Mouse (Mus musculus) R1 (cell line): ENCODE data around the gene Dhx32.
A peak's percentile ranks its signal among the peaks of the same experiment; 100 is the strongest.
"Not testable (repeated sequence)": the region's sequence is repeated elsewhere in the genome, so short reads cannot be mapped to it uniquely, and the experiment has no call there.

Experiments used
- DNase-seq: peaks from one replicate; pipeline ENCODE4 v3.0.0-alpha.2; 2018; ENCODE audit warnings: low read depth, low spot score

The Dhx32 gene

GRCm38 (mm10) chr7:133729351-133729750 lies 53.2 kb downstream of the Dhx32 start:
- no peak for DNase-seq

DNA sequence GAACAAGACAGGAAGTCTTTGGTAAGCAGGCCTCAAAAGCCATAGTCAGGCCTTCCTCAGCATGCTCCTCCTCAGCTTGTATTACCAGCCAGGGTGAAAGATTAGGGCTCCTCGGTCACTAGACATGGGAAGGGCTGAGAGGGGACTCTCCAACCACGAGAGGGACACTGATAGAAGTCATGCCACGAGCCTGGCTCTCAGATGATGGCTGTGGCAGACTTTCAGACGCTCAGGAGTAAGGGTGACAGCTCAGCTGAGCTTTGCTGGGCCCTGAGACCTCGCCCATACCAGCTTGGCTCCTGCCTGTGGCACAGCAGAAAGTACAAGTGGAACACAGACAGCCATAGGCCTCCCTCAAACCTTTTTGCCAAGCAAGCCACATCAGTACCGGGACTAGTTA lies 55.5 kb downstream of the Dhx32 start:
- DNase-seq, result no peak

DNA sequence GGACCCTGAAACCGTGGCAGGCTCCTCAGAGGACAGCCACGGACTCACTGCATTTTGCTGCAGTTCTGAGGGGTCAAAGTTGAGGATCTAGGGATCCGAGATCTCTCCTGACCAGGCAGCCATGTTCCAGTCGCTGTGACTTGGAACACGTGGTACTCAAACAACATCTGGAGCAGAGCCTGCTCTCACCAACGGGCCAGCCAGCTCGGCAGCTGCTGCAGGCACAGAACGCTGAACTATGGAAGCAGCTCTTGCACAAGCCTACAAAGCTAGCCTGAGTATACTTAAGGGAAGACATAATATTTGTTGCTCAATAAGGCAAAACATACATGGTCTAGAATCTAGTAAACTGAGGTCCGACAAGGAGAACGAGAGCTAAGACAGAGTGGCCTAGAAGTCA lies 57.0 kb downstream of the Dhx32 start:
- DNase-seq, result no peak

GRCm38 (mm10) chr7:133724844-133725243 lies 57.7 kb downstream of the Dhx32 start:
- no peak for DNase-seq

DNA sequence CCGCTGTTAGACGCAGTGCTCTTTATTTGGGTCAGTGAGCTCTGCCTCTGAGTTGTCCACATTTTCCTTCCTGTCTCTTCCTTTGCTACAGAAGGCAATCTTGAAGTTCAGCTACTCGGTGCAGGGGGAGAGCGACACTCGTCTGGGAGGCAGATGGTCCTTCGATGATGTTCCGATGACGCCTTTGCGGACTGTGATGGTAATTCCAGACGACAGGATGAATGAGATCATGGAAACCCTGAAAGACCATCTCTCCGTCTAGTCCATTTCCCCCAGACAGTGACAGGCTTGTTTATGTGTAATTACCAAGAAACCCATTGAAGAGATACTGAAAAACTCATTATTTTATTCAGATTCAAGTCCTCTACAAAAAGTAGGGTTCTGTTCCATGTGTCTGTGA lies 61.9 kb downstream of the Dhx32 start:
- no peak for DNase-seq

- peak; percentile 51 for DNase-seq
These were observed 63.9 kb downstream of the Dhx32 start for GRCm38 (mm10) chr7:133718580-133718979.

DNA sequence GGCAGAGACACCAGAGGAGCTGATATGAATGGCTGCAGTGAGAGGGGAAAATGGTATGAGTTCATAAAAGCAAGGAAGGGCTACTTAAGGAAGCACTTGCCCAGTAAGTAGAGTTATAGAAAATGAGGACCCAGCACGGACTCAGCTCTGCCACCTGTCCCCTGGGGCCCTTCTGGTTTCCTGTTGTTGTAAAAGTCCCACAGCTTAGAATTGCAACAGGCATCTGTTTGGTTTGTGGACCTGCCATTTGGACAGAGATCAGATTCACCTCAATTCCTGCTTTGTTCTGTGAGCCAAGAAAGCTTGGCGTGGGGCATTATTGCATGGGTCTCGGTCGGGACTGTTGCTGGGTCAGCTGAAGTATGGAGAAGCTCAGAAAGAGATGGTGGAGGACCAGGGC lies 67.1 kb downstream of the Dhx32 start:
- DNase-seq, result no peak

GRCm38 (mm10) chr7:133707301-133707700 lies 75.2 kb downstream of the Dhx32 start:
- peak; percentile 12 for DNase-seq

GRCm38 (mm10) chr7:133703906-133704305 lies 78.6 kb downstream of the Dhx32 start:
- peak; percentile 83 for DNase-seq

DNA sequence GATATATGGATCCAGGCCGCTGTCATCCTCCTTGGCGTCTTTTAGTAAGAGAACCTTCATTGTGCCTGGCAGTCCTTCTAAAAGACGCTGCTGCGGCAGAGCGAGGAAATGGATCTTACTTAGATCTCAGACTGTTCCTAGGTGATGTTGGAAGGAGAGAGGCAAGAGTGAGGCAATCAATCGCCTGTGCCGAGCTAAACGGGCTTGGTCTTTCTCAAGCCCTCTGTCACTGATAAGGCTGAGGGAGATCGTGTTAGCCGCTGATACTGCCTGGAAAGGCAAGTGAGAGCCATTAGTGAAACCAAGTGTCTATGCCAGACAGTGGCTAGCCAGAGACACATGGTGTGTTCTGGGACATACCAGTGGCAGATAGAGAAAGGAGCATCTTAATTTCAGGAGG lies 80.2 kb downstream of the Dhx32 start:
- DNase-seq, result no peak

DNA sequence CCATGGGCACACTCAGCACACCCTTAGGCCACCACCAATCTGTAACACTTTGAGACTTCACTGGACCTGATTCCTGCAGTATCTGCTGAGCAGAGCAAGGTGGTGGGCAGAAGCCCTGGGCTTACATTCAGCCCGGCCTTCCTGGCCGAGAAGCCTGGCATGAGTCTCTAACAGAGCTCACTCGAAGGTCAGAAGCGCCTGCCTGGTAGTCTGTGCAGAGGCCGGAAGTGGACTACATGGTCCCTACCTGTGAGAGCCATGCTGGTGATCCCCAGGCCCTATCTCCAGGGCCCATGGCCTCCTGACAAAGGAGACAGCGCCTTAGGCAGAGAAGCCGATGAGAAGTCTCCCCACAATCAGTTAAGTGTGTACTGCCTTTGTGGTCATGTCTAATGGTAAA lies 81.2 kb downstream of the Dhx32 start:
- no peak for DNase-seq

- no peak for DNase-seq
These were observed 82.6 kb downstream of the Dhx32 start for GRCm38 (mm10) chr7:133699885-133700284.

DNA sequence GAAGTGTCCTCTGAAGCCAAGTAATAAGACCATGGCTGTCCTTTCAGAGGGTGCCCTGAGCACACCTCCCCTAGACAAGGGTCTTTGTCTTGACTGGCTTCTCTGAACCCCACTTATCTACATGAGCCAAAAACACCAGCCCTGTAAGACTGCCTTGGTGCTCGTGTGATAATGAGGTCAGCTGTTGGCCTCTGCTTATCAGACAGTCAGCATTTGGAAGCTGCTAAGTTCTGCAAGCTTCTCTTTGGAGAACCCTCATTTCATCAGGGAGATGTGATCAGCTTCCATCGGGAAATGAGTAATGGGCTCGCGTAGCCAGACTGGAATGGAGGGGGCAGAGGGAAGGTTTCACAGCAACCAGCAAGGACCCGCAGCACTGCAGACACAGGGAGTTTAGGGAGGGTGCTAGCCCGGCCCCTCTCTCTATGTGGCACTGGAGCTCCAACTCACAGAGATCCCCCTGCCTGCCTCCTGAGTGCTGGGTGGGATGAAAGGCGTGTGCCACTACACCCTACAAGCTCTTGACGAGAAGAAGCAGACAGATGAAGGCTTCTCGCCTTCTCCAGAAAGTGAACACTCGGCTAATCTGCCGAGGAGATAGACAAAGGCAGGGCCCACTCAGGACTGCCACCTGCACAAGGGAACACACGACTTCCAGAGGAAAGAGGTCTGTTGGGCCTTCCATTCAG lies 84.4 kb downstream of the Dhx32 start:
- no peak for DNase-seq

DNA sequence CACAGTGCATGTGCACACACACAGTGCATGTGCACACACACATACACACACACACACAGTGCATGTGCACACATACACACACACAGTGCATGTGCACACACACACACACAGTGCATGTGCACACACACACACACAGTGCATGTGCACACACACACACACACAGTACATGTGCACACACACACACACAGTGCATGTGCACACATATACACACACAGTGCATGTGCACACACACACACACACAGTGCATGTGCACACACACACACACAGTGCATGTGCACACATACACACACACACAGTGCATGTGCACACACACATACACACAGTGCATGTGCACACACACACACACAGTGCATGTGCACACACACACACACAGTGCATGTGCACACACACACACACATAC lies 96.9 kb downstream of the Dhx32 start:
- DNase-seq, result not testable (repeated sequence)

GRCm38 (mm10) chr7:133684701-133685100 lies 97.8 kb downstream of the Dhx32 start:
- DNase-seq, result no peak

DNA sequence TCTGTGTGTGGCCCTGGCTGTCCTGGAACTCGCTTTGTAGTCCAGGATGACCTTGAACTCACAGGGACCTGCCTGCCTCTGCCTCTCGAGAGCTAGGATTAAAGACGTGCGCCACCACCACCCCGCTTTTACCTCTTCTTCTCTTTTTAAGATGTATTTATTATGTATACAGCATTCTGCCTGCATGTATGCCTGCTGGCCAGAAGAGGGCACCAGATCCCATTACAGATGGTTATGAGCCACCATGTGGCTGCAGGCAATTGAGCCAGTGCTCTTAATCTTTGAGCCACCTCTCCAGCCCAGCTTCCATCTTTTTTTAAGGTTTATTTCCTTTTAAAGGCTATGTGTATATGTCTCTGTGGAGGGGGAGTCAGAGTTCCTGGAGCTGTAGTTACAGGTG lies 98.4 kb downstream of the Dhx32 start:
- DNase-seq, result peak; percentile 67

DNA sequence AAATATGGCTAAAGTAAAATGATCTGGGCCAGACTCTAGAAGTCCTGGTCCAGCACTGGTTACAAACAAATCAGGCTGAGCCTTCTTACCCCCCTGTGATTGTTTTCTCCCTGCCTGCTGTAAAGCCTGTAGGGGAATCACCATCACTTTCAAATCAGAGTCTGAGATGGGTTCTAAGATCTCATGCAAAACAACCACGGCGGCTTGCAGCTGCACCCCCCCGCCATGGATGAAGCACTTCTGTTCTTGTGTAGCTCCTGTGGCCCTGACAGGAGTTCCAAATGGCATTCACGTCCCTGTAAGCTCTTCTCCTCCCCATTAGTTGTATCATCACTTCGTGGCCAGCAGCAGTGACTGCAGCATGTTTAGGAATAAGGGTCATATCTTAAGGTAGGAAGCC lies 98.9 kb downstream of the Dhx32 start:
- DNase-seq, result no peak

- no peak for DNase-seq
These were observed 102.6 kb downstream of the Dhx32 start, which contains the start of gene Mmp21 for GRCm38 (mm10) chr7:133679961-133680360. Mmp21 (minus strand) TSS chr7:133680061.

DNA sequence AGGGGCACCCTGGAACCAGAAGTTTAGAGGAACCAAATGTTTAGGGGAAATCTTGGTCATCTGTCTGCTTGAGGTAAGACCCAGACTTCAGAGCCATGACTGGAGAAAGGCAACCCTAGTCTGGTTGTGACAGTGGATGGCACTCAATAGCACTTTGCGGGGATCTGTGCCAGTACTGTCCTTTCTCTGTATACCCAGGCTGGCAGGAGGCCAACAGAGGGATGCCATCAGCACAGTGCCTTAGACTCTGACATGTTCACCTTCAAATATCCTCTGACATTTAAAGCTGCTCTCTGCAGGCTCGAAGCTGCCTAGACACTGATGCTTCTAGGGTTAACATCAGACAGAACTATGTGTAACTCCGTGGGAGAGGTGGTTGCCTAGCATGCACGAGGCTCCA lies 103.1 kb downstream of the Dhx32 start:
- DNase-seq, result no peak

DNA sequence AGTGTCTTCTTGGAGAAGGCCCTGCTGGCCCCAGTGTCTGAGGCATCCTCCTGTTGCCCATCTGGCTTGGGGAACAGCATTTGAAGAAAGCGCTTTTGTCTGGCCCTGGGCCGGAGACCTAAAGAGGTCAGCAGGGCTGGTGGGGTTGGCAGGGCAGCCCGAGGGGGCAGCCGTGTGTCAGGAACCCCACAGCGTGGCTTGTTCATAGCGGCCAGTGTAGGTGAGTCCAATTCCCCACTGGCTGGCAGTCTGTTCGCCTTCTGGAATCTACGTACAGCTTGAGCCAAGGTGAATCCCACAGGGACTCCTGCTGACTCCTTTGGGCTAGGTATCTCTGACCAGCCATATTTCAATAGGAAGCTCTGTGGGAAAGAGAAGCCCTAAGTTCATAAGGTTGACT lies 103.8 kb downstream of the Dhx32 start:
- DNase-seq, result no peak

- peak; percentile 94 for DNase-seq
These were observed 106.5 kb downstream of the Dhx32 start for GRCm38 (mm10) chr7:133676002-133676401.
